Mouse (Mus musculus): ENCODE measurements around the gene Pnrc1.

The Pnrc1 gene

DNA sequence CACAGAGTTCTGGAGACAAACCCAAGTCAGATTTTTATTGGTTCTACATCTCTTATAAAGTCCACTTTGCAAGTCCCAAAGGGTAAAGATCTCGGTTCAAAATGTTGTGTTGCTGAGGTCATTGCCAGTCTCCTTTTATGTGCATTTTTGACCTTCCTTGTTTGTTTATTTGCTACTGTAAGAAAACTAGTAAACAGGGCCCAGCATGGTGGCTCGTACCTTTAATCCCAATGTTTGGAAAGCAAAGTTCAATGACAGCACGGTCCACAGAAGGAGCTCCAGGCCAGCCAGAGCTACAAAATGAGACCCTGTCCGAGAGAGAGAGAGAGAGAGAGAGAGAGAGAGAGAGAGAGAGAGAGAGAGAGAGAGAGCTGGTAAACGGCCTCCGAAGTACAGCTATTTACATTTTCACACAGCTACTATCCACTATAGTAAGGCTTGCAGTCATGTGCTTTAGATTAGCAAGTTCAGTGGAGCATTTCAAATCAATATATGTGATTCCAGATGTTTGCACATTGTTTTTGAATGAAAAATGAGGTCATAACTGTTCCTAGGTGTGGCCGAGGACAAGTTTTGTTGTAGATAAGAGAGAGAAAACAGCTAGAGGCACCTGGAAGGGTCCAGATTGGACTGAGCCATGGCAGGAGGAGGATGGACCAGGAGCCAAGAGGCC, 65.8 kb downstream of the Pnrc1 start:
- no peak for DNase-seq (ENCODE audit: low spot score in 2 of 2)

DNA sequence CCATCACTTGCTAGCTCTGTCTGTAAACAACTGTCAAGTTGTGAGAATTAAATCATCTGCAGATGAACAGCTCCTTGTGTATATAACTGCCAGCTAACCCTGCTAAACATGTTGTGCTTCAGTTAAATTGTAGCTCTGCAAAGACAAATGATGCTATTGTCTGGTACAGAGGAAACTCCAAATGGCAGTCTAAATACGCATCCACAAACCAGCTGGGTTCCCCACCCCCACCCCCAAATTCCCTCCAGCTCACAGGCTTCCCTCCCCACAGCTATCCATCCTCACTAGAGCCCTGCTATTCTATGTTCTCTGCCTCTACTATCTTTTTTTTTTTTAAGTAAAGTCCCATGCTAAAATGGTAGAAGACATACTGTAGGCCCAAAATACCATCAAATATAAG, 68.1 kb downstream of the Pnrc1 start:
- DNase-seq (ENCODE audit: low spot score in 2 of 2): no peak

DNA sequence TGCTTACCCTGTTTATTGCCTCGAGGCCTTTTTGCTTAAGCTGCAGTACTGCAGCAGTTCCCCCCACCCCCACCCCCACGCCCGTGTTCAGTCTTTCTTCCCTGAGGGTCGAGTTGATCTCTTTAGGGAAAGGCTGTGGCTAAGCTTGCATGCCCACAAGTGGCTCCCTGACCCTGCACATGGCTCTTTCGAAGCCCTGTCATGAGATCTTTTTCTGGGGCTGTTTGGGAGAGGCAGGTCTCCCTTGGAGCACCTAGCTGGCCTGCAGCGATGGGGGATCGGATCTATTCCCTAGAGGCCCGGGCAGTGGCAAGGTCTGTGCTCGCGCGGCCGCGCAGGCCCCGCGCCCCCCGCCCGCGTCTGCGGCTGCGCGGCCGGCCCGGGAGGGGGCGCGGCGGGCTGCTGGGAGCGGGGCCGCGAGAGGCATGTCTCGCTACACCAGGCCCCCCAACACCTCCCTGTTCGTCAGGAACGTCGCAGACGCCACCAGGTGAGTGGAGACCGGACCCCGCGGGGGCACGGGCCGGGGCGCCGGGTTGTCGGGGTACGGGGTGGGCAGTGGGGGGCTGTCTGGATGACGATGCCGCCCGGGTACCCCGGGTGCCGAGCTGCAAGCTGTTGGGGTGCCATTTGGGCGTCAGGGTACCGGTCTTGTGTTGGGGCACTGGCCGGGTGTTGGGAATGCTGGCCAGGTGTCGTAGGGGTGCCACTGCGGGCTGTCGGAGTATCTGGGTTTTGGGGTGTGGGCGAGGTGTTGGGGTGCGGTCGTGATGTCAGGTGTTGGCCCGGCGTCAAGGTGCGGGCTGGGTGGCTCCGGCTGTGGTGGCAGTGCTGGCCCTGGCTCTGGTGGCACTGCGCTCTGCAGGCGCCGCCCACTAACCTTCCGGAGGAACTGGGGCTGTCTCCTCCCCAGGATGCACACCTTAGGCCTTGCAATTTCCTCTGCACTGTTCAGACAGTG, 80.8 kb downstream of the Pnrc1 start, which contains the start of gene Srsf12:
TSS of gene Srsf12 (plus strand) at position 111 of the 961 bp plus-strand sequence.
- DNase-seq (ENCODE audit: low spot score in 2 of 2): peak in 1 of 2 experiments; percentile 48

DNA sequence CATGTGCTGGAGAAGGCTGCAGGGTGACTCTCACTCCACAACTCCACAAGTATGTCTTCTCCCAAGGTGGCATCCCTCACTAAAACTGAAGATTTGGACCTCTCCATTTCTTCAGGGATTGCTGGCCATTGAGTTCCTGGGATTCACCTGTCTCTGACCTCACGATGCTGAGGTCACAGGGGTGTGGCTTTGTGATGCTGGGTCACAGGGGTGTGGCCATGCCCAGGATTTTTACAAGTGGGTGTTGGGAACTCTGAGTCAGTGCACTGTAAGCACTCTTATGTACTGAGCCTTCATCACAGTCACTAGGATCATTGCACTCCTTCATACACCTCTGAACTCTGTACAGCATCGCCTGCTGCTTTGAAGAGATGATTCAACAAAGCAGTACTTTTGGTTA, 82.4 kb downstream of the Pnrc1 start:
- no peak for DNase-seq (ENCODE audit: low spot score in 2 of 2)

DNA sequence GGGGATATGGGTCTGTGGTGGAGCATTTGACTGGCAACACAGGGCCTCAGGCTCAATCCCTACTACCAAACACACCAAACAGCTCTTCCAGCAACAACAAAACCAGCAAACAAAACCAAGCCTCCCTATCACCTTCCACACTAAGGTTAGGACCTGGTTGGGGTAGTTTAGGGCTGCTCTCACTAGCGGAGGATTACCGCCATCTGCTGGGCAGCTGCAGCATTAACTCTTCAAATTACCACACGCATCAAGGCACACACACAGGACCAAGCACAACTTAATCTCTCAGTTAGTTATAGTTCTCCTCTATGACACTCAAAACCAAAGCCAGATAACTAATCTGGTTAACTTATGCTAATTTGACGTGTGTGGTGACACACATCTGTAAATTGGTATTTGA, 85.3 kb downstream of the Pnrc1 start:
- peak in 1 of 2 experiments; percentile 34 for DNase-seq (ENCODE audit: low spot score in 2 of 2)

DNA sequence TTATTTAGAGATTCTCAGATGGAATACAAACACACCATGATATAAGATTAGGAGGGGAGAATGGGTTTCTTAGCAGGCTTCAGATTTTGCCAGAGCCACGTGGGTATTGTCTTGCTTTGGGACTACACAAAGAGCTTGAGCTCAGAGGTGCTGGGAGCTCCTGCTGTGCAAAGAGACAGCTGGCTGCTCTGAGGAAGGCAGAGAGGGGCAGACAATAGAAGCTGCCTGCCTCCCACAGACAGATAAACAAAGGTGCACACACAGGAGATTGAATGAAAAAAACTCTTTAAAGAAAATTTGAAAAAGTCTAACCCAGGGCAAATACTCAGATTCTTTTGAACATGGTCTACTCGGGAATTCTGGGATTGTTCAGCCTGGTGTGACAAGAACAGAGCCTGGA, 91.8 kb downstream of the Pnrc1 start:
- no peak for DNase-seq (ENCODE audit: low spot score in 2 of 2)
